Mouse (Mus musculus) heart, postnatal 25 days (tissue): ENCODE results near the gene Lypd3. TPM values are rescaled to one million over a fixed set of nuclear protein-coding genes. Genes with fewer than 3 reads are reported as not detected.
"Not testable (repeated sequence)": the region's sequence is repeated elsewhere in the genome, so short reads cannot be mapped to it uniquely, and the experiment has no call there.

Experiments
- DNase-seq: peaks from one replicate; pipeline ENCODE4 v3.0.0; 2022; ENCODE audit warnings: low spot score
- intact Hi-C: fragments of 180-260 bp; cut with DNase I; formaldehyde crosslinking; loops from one replicate; pipeline ENCODE4 v1.15.1; 2025
- total RNA-seq, 2 experiments: library from RNA; stranded (reverse); gene quantifications; 2 replicates each; pipeline ENCODE4 v1.2.3; 2021

The Lypd3 gene
- total RNA-seq, 2 experiments from 2014 or later, result not detected

DNA sequence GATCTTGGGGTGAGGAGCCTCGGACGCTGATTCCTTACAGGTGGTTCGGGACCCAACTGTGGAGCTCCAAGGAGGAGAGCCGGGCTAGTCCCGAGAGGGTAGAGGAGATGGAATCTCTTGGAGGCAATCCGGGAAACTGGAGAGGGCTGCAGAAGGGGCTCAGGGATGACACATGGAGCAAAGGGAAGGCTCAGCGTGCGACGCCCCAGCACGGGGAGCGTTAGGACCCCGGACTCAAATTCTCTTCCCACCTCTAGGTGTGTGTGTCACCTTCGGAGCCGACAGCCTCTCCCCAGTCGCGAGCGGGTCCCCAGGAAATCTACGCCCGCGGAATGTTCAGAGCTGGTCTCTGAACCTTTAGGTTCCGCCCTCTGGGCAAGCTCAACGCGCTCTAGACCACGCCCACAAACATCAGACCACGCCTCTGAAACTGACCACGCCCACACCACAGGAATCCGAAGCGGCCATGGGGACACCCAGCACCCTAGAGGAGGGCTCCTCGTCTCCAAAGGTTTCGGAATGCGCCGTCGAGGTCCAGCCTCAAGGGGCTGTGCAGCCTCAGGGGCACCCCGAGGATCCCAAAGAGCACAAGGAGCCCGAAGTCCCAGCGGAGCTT lies 25.4 kb upstream of the Lypd3 start:
- intact Hi-C loops, result no loop called here
- DNase-seq, result peak; percentile 69

DNA sequence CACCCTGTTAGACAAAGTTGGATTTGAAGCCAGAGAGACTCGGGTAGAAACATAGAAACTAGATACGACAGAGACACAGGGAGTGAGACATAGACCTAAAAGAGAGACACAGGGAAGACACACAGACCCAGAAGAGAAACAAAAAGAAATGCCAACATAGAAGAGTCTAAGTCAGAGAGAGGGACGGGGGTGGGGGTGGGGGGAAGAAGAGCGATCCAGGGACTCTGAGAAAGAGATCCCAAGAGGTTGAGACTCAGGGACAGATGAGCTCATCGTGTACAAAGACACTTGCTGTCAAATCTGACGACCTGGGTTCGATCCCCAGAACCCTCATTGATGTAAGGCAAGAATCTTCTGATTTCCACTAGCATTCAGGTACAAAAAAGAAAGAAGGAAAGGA lies 24.6 kb upstream of the Lypd3 start:
- intact Hi-C loops, result no loop called here
- no peak for DNase-seq

DNA sequence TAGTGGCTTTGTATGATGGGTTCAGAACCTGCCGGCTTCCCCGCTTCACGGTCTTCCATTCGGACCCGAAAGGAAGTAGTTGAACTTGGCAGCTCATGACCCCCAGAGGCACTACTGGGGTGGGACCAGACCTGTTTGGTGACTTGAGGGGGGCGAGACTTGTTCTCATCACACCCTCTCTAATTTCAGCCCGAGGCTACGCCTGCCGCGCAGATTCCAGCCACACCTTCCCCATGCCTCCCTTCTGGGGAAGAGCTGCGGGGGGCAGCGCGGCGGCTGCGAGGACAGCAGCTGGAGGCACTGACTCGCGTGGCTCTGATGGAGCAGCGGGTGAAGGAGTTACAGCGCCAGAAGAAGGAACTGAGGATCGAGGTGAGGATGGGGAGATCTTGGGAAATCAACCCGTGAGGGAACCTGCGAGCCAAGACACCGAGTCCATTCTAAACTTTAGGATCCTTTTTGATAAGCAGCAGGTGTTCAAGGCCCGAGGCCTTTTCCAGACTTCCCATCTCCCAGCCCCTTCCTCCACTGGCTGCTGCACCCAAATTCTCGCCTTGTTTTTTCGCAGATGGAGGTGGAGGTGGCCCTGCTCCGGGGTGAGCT lies 23.9 kb upstream of the Lypd3 start:
- intact Hi-C loops, result no loop called here
- no peak for DNase-seq

DNA sequence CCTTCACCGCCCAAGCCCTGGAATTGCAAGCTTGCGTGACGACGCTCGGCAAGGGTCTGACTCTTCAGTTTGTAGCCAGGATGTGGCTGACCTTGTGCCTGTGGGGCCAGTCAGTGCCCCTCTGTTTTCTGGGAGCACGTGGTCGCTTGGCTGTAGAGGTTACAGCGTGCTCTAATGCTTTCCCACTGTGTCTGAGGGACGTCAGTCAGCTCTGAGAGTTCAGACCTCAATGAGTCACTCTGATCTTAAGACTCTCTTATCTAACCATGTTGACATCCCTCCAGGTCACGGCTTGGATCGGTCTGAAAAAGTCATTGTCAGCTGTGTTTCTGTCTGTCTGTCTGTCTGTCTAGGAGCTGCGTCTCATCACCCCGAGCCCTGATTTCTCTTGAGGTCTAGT lies 21.5 kb upstream of the Lypd3 start:
- no peak for DNase-seq
- intact Hi-C loops, result no loop called here

DNA sequence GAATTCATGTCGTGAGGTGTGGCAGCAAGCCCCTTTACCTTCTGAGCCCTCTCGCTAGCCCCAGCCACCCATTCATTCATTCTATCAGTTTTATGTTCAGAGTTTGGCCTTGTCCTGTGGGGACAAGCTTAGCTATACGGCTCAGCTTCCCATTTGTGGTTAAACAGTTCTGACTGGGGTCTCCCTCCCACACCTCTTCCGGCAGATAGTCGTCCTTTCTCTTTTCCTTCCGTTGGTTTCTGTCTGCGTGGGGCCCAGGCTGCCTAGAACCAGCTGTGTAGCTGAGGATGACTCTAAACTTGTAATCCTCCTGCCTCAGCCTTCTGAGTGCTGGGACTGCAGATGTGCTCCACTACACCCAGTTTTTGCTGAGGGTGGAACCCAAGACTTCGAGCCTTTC lies 18.6 kb upstream of the Lypd3 start:
- DNase-seq, result no peak
- intact Hi-C loops, result no loop called here

DNA sequence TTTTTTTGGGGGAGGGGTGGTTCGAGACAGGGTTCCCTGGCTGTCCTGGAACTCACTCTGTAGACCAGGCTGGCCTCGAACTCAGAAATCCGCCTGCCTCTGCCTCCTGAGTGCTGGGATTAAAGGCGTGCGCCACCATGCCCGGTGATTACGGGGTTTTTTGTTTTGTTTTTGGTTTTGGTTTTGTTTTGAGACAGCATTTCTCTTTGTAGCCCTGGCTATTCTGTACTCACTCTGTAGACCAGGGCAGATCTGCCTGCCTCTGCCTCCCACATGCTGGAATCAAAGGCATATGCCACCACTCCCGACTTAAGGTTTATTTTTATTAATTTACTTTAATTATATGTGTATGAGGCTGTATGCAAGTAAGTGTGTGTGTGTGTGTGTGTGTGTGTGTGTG lies 18.0 kb upstream of the Lypd3 start:
- DNase-seq, intact Hi-C loops: not testable (repeated sequence)

DNA sequence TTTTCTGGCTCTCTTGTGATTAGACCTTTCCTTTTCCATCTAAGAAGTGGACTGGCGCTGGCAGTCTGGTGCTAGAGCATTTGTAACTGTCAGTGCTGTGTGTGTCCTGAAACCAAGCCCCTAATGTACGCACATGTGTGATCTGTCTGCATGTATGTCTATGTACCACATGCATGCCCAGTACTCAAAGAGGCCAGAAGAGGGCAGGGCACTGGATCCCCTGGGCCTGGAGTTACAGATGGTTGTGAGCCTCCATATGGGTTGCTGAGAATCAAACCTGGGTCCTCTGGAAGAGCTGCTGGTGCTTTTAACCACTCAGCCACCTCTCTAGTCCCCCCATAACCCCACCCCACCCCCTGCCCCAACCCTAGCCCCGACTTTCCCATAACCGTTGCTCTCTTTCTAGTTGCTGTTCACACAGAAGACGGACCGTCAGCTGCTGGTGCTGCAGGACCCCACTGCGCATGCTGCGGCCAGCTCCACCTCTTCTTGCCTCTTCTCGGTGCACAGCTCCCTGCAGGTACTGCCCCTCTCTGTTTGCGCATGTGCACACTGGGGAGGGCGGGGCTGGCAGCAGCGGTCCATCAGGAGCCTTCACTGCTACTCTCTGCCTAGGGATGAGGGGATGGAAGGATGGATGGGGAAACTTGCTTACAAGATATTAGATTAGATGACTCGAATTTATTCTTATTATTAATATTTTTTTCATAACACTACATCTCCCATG lies 16.5 kb upstream of the Lypd3 start:
- intact Hi-C loops, result no loop called here
- DNase-seq, result no peak

DNA sequence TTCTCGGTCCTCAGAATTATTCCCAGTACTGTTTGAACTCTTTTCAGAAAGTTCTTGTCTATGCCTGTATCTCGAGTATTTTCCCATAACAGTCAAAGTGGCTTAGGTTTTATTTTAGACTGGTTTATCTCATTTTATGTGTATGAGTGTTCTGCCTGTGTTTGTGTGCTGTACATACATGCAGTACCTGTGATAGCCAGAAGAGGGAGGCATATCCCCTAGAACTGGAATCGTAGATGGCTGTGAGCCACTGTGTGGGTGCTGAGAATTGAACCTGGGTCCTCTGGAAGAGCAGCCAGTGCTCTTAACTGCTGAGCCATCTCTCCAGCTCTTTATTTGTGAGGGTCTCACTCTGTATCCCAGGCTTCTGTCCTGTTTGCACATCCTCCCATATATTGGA lies 15.2 kb upstream of the Lypd3 start:
- DNase-seq, result no peak
- intact Hi-C loops, result no loop called here

DNA sequence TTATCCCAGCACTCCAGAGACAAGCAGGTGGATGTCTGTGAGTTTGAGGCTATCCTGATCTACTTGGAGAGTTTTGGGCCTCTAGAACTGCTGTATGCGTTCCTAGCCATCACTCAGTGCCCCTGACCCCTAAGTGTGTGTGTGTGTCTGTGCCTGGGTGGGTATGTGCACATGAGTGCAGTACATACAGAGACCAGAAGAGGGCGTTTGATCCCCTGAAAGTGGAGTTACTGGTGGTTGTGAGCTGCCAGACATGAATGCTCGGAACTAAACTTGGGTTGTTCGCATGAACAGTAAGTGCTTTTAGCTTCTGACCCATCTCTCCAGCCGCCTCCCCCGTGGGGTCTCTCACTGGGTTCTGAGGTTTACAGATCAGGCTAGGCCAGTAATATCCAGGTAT lies 13.4 kb upstream of the Lypd3 start:
- no peak for DNase-seq
- intact Hi-C loops, result no loop called here

DNA sequence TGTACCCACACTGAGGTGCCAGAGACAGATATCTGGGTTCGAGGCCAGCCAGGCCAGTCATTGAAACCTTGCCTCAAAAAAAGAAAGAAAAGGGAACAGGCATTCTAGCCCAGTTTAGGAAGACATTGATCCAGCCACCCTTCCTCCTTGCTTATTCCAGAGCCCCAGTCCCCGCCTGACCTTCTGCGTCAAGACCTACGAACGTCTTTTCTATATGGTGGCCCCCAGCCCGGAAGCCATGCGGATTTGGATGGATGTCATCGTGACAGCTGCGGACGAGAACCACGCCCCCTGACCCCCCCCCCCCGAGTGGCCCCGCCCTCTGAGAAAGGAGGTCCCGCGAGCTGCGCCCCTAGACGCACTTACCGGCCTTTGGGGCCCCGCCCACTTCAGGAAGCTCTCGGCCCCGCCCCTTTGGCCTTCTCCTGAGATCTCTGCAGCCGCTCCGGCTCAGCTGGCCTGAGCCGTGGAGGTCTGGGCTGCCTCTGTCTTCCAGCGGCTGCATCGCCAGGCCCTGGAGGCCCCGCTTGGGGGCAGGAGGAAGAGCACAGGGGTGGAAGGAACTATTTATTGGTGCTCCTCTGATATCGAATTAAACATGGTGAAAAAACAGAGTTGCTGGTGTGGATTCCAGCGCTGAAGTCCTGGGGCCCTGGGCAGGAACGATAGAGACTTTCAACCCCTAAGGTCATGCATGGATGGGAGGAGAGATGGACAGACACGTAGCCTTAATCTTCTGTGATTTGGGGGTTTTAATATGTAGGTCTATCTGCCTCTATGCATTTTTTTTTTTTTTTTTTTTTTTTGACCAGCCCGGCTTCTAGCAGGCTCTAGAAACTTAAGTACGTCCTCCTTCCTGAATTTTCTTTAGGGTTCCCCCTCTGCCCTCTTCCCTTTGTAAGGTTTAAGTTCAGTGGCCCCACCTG lies 7.4 kb upstream of the Lypd3 start:
- intact Hi-C loops, result no loop called here
- peak; percentile 68 for DNase-seq

DNA sequence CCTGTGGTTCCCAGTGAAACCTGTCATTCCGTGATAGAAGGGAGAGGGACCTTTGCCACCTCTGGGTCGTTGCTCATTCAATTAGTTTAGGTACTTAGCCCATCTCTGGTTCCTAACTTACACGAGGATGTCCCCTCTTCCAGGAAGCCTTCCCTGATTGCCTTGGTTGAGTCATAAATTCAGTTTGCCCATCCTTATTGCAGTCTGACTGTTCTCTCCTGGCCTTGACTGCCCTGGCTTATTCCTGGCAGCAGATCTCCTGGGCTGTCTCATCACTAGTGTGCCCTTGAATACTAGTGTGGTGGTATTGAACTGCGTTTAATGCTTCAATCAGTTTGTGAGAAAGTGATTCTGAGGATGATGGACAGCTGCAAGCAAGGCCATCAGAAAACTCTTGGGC lies 6.7 kb upstream of the Lypd3 start:
- DNase-seq, result no peak
- intact Hi-C loops, result no loop called here

DNA sequence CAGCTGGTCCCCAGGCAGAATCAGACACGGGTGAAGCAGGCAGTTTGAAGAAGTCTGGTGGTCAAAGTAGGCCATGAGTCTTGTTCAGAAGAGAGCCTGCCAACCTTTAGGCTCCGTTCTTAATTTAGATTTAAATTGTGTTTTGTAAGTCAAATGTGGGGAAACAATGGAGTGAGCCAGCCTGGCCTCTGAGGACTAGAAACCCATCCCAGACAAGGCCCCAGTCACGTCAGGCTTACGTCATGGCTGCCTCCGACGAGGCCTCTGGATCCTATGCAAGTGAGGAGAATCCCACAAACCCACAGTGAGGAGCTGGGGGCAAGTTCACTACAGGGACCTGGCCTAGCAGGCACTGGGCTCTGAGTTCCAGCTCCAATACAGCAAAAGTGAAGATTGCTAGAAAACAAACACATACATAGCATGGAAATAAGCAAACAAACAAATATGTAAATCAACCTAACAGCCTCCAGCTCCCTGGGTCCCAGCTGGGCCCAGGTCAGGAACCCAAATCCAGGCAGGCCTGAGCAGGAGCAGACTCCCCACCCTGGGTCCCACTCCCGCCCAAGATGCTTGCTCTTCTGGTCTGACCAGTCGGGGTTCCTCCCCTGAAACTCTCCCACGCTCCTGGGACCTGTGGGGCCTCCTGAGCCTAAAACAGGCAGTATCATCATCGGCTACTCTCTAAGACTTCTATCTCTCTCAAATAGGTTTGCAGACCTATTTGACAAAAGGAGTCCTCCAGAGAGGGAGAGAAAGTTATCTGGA lies 6.1 kb upstream of the Lypd3 start:
- intact Hi-C loops, result no loop called here

DNA sequence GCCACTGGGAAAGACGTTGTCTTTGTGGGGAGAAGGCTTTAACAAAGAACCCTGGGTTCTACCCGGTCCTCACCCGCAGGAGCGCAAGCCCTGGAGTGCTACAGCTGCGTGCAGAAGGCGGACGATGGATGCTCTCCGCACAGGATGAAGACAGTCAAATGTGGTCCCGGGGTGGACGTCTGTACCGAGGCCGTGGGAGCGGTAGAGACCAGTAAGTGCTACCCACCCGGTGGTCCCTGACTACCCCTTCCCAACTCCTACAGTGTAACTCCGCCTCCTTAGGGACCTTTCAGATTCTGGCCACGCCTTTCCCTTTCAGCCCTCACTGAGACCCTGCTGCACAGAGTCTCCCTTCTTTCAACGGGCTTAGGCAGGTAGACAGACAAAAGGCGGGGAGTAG lies 696 bp downstream of the Lypd3 start:
- intact Hi-C loops, result no loop called here
- DNase-seq, result no peak

More for the DNA sequence above, 6.1 kb upstream of the Lypd3 start:
- no peak for DNase-seq

DNA sequence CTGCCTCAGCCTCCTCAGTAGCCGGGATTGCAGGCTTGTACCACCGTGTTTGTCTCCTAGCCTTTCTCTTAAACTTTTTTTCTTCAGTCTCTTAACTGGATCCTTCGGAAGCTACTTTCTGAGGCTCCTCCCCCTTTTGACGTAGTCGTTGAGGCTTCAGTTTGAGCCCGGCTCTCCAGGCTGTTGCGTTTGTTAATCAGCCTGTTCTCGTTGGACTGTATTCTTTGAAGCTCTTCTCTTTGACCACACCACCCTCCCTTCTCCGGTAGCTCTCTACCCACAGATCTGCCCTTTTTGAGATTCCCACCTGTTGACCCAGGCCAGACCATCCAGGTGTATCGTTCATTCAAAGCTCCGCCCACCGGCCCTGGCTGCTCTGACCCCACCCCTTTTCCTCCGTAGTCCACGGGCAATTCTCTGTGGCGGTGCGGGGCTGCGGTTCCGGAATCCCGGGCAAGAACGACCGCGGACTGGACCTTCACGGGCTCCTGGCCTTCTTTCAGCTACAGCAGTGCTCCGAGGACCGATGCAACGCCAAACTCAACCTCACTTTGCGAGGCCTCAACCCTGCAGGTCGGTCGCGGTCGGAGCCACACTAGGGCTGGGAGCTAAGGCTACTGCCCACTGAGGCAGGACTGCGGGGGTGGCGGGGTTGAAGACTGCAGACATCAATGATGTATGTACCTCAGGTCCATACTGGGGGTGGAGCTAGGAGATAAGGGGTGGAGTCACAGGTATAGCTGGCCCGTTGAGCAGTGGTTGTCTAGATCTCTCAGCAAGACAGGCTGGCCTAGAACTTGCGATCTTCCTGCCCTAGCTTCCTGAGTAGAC lies 1.9 kb downstream of the Lypd3 start:
- intact Hi-C loops, result no loop called here
- DNase-seq, result no peak

DNA sequence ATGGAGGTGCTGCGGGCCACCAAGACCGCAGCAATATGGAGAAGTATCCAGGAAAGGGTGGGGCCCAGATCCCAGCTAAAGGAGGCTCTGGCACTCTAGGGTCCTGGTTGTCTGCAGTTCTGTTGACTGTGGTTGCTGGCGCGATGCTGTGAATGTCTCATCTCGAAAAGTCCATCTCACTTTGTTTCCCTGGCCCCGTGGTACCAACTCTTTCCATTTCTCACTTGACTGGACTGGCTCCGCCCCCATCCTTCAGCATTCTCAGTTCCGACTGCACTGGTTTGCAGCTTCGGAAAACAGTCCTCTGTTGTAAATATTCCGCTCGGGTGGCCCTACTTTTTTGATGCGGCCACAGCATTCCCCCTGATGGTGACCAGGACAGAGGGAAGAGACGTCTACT lies 4.1 kb downstream of the Lypd3 start:
- DNase-seq, result no peak
- intact Hi-C loops, result no loop called here

DNA sequence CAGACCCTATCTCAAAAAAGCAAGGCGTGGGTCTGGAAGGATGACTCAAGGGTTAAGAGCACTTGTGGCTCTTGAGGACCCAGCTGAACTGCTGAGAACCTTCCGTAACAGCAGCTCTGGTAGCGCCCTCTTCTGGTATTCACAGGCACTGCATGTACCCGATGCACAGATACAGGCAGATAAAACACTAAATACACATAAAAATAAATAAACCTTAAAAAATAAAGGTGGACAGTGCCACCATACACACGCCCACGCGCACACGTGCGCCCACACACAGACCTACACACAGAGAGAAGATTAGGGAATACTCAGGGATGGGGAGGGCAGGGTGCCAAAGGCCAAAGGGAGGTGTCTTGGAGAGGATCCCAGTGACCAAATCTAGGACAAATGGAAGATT lies 6.1 kb downstream of the Lypd3 start:
- intact Hi-C loops, result no loop called here
- DNase-seq, result no peak

DNA sequence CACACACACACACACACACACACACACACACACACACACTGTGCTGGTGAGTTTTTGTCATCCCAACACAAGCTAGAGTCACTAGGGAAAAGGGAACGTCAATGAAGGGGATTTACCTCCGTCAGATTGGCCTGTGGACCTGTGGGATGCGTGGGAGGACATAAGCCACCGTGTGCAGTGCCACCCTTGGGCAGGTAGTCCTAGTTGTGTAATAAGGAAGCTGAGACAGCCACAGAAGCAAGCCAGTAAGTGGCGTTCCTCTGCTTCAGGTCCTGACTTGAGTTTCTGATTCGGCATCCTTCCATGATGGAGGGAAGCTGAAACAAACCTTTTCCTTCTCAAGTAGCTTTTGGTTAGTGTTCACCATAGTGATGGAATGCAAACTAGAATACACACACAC lies 8.1 kb downstream of the Lypd3 start:
- intact Hi-C loops, result no loop called here
- DNase-seq, result no peak

DNA sequence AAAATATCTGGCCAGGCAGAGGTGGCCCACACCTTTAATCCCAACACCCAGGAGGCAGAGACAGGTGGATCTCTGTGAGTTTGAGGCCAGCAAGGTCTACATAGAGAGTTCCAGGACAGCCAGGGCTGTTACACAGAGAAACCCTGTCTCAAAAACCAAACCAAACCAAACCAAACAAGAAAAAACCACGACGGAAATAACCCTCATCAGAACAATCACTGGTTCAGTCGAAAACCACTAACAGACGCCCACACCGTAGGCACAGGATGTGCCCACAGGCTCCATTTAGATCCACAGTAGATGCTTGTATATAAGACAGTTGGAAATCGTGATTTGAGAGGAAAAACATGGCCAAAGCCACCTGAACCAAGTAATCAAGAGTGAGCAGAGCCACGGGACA lies 8.6 kb downstream of the Lypd3 start:
- intact Hi-C loops, result no loop called here
- DNase-seq, result no peak

DNA sequence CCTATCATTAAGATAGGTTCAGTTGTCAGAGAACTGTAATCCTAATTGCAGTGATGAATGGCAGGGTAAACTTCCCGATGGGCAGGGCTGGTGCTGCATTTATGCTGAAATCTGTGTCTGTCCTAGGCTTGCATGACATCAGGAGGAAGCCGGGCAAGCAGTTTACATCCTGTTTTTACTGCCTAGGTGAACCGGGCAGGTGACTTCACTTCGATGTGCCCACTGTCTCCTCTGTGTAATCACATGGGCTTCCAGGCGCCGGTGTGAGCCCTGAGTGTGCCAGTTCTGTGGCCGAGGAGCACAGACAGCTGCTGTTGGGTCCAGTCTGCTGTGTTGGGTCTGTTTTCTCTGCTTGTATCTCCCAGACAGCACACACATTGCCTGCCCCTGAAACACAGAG lies 10.1 kb downstream of the Lypd3 start:
- intact Hi-C loops, result no loop called here
- DNase-seq, result no peak
